Mouse (Mus musculus): ENCODE data around the gene Stil. TPM values are rescaled to one million over a fixed set of nuclear protein-coding genes. Genes with fewer than 3 reads are reported as not detected.
"Not testable (repeated sequence)": the region's sequence is repeated elsewhere in the genome, so short reads cannot be mapped to it uniquely, and the experiment has no call there.

Stil gene
- 15.2 and 16.6 TPM in 2 replicates for polyA plus RNA-seq (2015; fragmentation: Nextera tagmentation; extraction: Ambion mirVana)

DNA sequence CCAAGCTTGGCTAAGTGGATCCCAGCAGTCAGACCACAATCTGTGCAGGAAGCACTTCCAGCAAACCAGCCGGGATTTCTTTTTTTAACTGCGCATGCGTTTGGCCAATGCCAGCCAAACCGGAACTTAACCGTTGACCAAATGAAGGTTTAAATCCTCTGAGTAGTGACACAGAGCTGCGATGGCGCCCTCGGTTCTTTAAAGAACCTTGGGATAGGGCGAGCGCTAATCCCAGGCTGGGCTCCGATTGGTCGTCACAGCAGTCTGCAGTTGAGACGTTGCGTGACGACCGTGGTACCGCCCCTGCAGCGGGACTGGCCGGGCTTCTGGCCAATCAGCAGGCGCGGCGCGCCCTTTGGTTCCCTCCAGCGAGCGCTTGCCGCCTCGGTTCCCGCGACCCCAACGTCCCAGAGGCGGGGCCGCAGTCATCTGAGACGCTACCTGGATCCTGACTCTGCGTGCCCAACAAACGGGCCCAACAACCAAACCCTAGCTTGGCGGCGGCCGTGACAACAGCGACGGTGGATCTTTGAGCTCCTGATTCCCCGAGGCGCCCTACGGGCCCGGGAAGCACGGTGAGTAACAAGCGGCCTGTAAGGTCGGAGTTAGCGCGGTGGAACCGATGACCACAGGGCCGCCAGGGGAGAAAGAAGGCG is at the start of gene Stil:
Stil (plus strand) TSS at position 387 of the 656 bp plus-strand sequence.
- H3K9me3 ChIP-seq = no peaks in the 10 kb centered on the region
- peaks cover 15% of the 10 kb centered on the region for H3K36me3 ChIP-seq
- WGBS = 0% methylated on average over 52 of the region's 52 CpGs
- H3K27ac ChIP-seq = peak within 1 kb of the TSS; percentile 98
- no peaks in the 10 kb centered on the region for H3K27me3 ChIP-seq
- H3K4me2 ChIP-seq = peak within 1 kb of the TSS; percentile 66
- H3K9ac ChIP-seq = peak within 1 kb of the TSS; percentile 65
- peaks cover 16% of the 10 kb centered on the region for H3K4me1 ChIP-seq
- peak within 1 kb of the TSS; percentile 57 for H3K4me3 ChIP-seq
- ATAC-seq (ENCODE audit: borderline replicate concordance, extremely low read depth, low FRiP score, low TSS enrichment) = peak; percentile 100

DNA sequence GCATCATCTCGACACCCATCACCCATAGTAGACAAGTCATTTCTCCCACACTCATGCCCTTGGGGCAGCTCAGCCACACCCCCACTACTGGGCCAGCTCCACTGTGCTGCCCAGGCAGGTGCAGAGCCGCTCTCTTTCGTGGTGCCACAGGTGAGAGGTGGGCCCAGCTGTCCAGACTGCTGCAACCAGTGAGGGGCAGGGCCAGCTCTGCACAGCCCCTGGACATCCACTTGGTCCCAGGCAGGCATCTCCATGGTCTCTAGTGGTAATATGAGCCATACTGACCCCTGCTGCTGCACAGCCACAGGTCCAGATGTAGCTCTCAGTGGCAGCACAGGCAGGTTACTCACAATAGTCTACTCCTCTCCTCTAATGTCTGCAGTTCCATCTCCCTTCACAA is 46.8 kb upstream of the Stil start:
- peak; percentile 55; the same call in 1 of the 2 replicates for ATAC-seq (ENCODE audit: borderline replicate concordance, extremely low read depth, low FRiP score, low TSS enrichment)
- Histone ChIP-seq H3K27me3 (no peaks in the 10 kb centered on the region), H3K27ac (no peak overlapping the region), H3K36me3 (no peaks in the 10 kb centered on the region), H3K9ac (no peak overlapping the region), H3K4me3 (no peak overlapping the region), H3K4me1 (no peaks in the 10 kb centered on the region), H3K9me3 (no peaks in the 10 kb centered on the region), H3K4me2 (no peak overlapping the region)
- WGBS = 66% methylated on average over 3 of the region's 3 CpGs

DNA sequence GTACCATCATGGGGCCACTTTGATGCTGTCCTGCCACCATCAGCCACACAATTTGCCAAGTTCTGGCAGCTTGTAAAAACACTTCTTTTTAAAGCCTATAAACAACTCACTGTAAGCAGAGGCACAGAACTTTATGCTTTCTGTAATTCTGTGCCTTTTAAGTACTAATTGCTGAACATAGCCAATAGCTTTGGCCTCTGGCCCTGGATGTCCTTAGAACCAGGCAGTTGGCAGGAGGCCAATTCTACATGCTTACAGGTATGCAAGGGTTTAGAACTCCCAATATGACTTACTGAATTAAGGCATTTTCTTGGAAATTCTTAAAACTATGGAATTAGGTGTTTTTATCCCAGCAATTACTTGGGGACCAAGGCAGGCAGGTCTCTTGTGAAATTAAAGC is 42.6 kb upstream of the Stil start:
- no peak for ATAC-seq (ENCODE audit: borderline replicate concordance, extremely low read depth, low FRiP score, low TSS enrichment)
- no peak overlapping the region for H3K9ac ChIP-seq
- no peak overlapping the region for H3K4me3 ChIP-seq
- no peak overlapping the region for H3K27ac ChIP-seq
- no peak overlapping the region for H3K4me2 ChIP-seq
- no peaks in the 10 kb centered on the region for H3K27me3 ChIP-seq
- H3K4me1 ChIP-seq = no peaks in the 10 kb centered on the region
- peaks cover 6% of the 10 kb centered on the region for H3K36me3 ChIP-seq
- H3K9me3 ChIP-seq = no peaks in the 10 kb centered on the region

GRCm38 (mm10) chr4:114958231-114958630 is 41.7 kb upstream of the Stil start:
- no peak overlapping the region for H3K27ac ChIP-seq
- peaks cover 14% of the 10 kb centered on the region for H3K36me3 ChIP-seq
- no peaks in the 10 kb centered on the region for H3K4me1 ChIP-seq
- H3K4me2 ChIP-seq = no peak overlapping the region
- H3K9me3 ChIP-seq = no peaks in the 10 kb centered on the region
- H3K9ac ChIP-seq = no peak overlapping the region
- no peak for ATAC-seq (ENCODE audit: borderline replicate concordance, extremely low read depth, low FRiP score, low TSS enrichment)
- no peak overlapping the region for H3K4me3 ChIP-seq
- WGBS = 62% methylated on average over 2 of the region's 2 CpGs
- no peaks in the 10 kb centered on the region for H3K27me3 ChIP-seq

GRCm38 (mm10) chr4:114958786-114959185 is 41.2 kb upstream of the Stil start:
- Histone ChIP-seq H3K36me3 (peaks cover 14% of the 10 kb centered on the region), H3K27me3 (no peaks in the 10 kb centered on the region), H3K4me2 (no peak overlapping the region), H3K9ac (no peak overlapping the region), H3K27ac (no peak overlapping the region), H3K4me1 (no peaks in the 10 kb centered on the region), H3K9me3 (no peaks in the 10 kb centered on the region), H3K4me3 (no peak overlapping the region)
- no peak for ATAC-seq (ENCODE audit: borderline replicate concordance, extremely low read depth, low FRiP score, low TSS enrichment)
- 68% methylated on average over 4 of the region's 4 CpGs for WGBS

DNA sequence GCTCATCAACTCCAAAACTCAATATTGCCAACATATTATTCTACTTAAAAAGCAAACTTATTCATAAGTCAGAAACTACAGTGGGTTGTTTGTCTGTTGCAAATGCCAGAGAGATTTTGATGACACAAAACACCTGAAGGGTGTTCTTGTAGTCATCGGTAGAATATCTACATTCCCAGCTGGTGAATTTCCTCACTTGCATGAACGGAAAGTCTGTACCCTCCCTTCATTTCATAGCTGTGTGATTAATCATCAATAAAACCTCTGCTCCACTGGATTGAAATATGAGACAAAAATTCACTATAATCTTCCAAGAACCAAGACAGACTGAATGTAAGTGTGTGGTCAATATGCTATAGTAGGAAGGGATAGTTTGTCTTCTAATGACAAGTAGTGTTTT is 40.4 kb upstream of the Stil start:
- no peak overlapping the region for H3K4me2 ChIP-seq
- no peaks in the 10 kb centered on the region for H3K9me3 ChIP-seq
- no peak overlapping the region for H3K9ac ChIP-seq
- no peak overlapping the region for H3K4me3 ChIP-seq
- H3K4me1 ChIP-seq = no peaks in the 10 kb centered on the region
- no peaks in the 10 kb centered on the region for H3K27me3 ChIP-seq
- H3K27ac ChIP-seq = no peak overlapping the region
- H3K36me3 ChIP-seq = peaks cover 14% of the 10 kb centered on the region
- 75% methylated on average over 2 of the region's 2 CpGs for WGBS
- no peak for ATAC-seq (ENCODE audit: borderline replicate concordance, extremely low read depth, low FRiP score, low TSS enrichment)

GRCm38 (mm10) chr4:114960881-114961280 is 39.1 kb upstream of the Stil start:
- not testable (repeated sequence) for H3K9ac ChIP-seq; H3K4me3 ChIP-seq; H3K27ac ChIP-seq; H3K27me3 ChIP-seq; ATAC-seq (ENCODE audit: borderline replicate concordance, extremely low read depth, low FRiP score, low TSS enrichment); H3K9me3 ChIP-seq; H3K4me1 ChIP-seq; H3K4me2 ChIP-seq
- WGBS = 49% methylated on average over 2 of the region's 2 CpGs
- peaks cover 25% of the 10 kb centered on the region for H3K36me3 ChIP-seq

DNA sequence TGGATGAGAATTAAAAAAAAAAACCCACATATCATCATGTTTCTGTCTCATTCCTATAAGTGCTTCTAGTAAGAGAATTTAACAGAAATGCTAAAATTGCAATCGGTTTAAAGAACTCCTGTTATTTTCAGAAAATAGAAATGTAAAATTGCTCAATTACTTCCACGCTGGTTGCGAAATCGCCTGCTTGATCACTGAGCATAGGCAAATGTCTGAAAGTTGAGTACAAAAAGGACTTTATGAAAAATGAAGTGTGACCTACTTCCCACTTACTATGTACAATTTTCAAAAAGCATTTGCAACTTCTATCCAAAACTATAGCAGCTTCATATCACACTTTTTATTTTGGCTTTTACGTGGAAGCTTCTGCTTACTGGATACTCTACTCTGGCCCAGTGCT is 29.2 kb upstream of the Stil start:
- Histone ChIP-seq H3K9ac (no peak overlapping the region), H3K27me3 (no peaks in the 10 kb centered on the region), H3K9me3 (no peaks in the 10 kb centered on the region), H3K4me3 (no peak overlapping the region), H3K4me1 (0 out of 2 replicates have a peak, but pooled peaks cover 4% of the 10 kb centered on the region), H3K27ac (no peak overlapping the region), H3K36me3 (peaks cover 27% of the 10 kb centered on the region), H3K4me2 (no peak overlapping the region)
- WGBS = 66% methylated on average over 5 of the region's 5 CpGs
- no peak for ATAC-seq (ENCODE audit: borderline replicate concordance, extremely low read depth, low FRiP score, low TSS enrichment)

DNA sequence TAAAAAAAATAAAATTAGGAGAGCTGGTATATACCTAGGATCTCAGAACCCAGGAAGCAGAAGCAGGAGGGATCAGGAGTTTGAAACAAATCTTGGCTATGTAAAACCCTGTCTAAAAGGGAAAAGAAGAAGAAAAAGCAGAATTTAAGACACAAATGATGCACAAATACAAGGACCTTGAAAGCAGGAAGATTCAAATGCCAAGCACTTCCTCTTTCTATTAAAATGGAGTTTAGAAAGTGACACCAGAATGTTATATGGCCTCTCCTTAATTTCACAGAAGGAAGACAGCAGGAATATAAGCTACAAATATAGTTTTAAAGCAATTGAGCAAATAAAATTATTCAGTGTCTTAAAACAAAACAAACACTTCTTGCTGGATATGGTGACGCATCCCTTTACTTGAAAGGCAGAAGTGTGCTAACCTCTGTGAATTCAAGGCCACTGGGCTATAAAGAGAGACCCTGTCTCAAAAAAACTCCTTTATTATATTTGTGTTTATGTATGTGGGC is 26.7 kb upstream of the Stil start:
- no peak overlapping the region for H3K4me3 ChIP-seq
- 90% methylated on average over 1 of the region's 1 CpGs for WGBS

GRCm38 (mm10) chr4:114982619-114983018 is 17.3 kb upstream of the Stil start:
- Histone ChIP-seq H3K9ac (no peak overlapping the region), H3K9me3 (no peaks in the 10 kb centered on the region), H3K27ac (no peak overlapping the region), H3K36me3 (no peaks in the 10 kb centered on the region), H3K4me3 (no peak overlapping the region), H3K4me2 (no peak overlapping the region), H3K4me1 (peaks cover 12% of the 10 kb centered on the region; the same call in 1 of the 2 replicates), H3K27me3 (no peaks in the 10 kb centered on the region)
- ATAC-seq (ENCODE audit: borderline replicate concordance, extremely low read depth, low FRiP score, low TSS enrichment) = no peak
- WGBS = 97% methylated on average over 1 of the region's 1 CpGs

More for the DNA sequence above, 26.7 kb upstream of the Stil start:
- H3K4me1 ChIP-seq = 0 out of 2 replicates have a peak, but pooled peaks cover 4% of the 10 kb centered on the region
- no peak overlapping the region for H3K27ac ChIP-seq
- peaks cover 9% of the 10 kb centered on the region for H3K36me3 ChIP-seq
- no peak overlapping the region for H3K9ac ChIP-seq
- no peaks in the 10 kb centered on the region for H3K9me3 ChIP-seq
- no peaks in the 10 kb centered on the region for H3K27me3 ChIP-seq
- no peak for ATAC-seq (ENCODE audit: borderline replicate concordance, extremely low read depth, low FRiP score, low TSS enrichment)
- no peak overlapping the region for H3K4me2 ChIP-seq

- H3K36me3 ChIP-seq = no peaks in the 10 kb centered on the region
- H3K4me1 ChIP-seq = peaks cover 14% of the 10 kb centered on the region; the same call in 1 of the 2 replicates
- H3K27me3 ChIP-seq = no peaks in the 10 kb centered on the region
- no peak overlapping the region for H3K9ac ChIP-seq
- WGBS = 90% methylated on average over 1 of the region's 1 CpGs
- H3K4me3 ChIP-seq = no peak overlapping the region
- ATAC-seq (ENCODE audit: borderline replicate concordance, extremely low read depth, low FRiP score, low TSS enrichment) = no peak
- no peak overlapping the region for H3K4me2 ChIP-seq
- no peak overlapping the region for H3K27ac ChIP-seq
- no peaks in the 10 kb centered on the region for H3K9me3 ChIP-seq
These were observed 16.9 kb upstream of the Stil start for GRCm38 (mm10) chr4:114983020-114983419.

DNA sequence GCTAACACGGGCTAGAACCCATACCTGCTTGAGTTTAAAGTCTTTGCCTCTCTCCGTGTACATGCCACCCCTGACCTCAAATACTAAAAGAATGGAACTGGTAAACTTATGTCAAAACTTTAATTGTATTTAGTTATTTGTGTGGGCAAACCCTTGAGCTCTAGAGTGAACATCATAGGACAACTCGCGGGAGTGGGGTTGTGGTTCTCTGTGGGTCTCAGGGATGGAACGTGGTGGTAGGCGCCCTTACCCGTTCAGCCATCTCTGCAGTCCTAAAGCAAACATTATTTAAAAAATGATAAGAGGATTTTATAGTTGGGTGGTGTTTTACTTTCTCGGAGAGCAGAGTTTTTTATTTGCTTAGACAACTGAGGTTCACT is 13.8 kb upstream of the Stil start:
- H3K4me3 ChIP-seq = peak overlapping the region; percentile 97
- peaks cover 14% of the 10 kb centered on the region; the same call in 1 of the 2 replicates for H3K4me1 ChIP-seq
- WGBS = under 1% methylated on average over 8 of the region's 8 CpGs
- H3K4me2 ChIP-seq = peak overlapping the region; percentile 77
- no peaks in the 10 kb centered on the region; the same call in 1 of the 2 replicates for H3K27me3 ChIP-seq
- peak; percentile 32; the same call in 1 of the 2 replicates for ATAC-seq (ENCODE audit: borderline replicate concordance, extremely low read depth, low FRiP score, low TSS enrichment)
- H3K27ac ChIP-seq = peak overlapping the region; percentile 100
- H3K9me3 ChIP-seq = no peaks in the 10 kb centered on the region
- H3K9ac ChIP-seq = peak overlapping the region; percentile 93
- no peaks in the 10 kb centered on the region for H3K36me3 ChIP-seq

All from lung, embryonic 15.5 days (tissue).